Mouse (Mus musculus) MEL-GATA-1-ER (cell line): ENCODE measurements around the gene Ap1m1.

Experiments used
- DNase-seq: peaks from one replicate; pipeline ENCODE4 v3.0.0-alpha.2; 2012; ENCODE audit warnings: low read depth; ENCODE audit errors: extremely low read depth

Gene Ap1m1

GRCm38 (mm10) chr8:72291104-72291503, 51.3 kb downstream of the Ap1m1 start:
- no peak for DNase-seq

- DNase-seq = no peak
Measured at GRCm38 (mm10) chr8:72293309-72293708, 53.5 kb downstream of the Ap1m1 start.

- DNase-seq = no peak
Measured at GRCm38 (mm10) chr8:72295125-72295524, 55.3 kb downstream of the Ap1m1 start.

- no peak for DNase-seq
Measured at GRCm38 (mm10) chr8:72295679-72296078, 55.9 kb downstream of the Ap1m1 start.

GRCm38 (mm10) chr8:72296561-72296960, 56.7 kb downstream of the Ap1m1 start:
- DNase-seq = no peak

GRCm38 (mm10) chr8:72298928-72299327, 59.1 kb downstream of the Ap1m1 start:
- no peak for DNase-seq

GRCm38 (mm10) chr8:72300654-72301400, 61.0 kb downstream of the Ap1m1 start:
- no peak for DNase-seq

- no peak for DNase-seq
Measured at GRCm38 (mm10) chr8:72301497-72301896, 61.7 kb downstream of the Ap1m1 start.

- DNase-seq = no peak
Measured at GRCm38 (mm10) chr8:72302986-72303612, 63.3 kb downstream of the Ap1m1 start.

GRCm38 (mm10) chr8:72303633-72304032, 63.8 kb downstream of the Ap1m1 start:
- DNase-seq = no peak

- no peak for DNase-seq
Measured at GRCm38 (mm10) chr8:72305210-72305905, 65.5 kb downstream of the Ap1m1 start, which contains the start of gene Gm10282. Gene Gm10282 (minus strand): TSS chr8:72305260.

- DNase-seq = no peak
Measured at GRCm38 (mm10) chr8:72306913-72307312, 67.1 kb downstream of the Ap1m1 start.
